Mouse (Mus musculus) layer of hippocampus, postnatal 14 days (tissue): ENCODE data around the gene Pde5a. TPM values are rescaled to one million over a fixed set of nuclear protein-coding genes. Genes with fewer than 3 reads are reported as not detected.

ENCODE experiments used
- total RNA-seq, 2 experiments: library from RNA; stranded (reverse); gene quantifications; 2 replicates each; pipeline ENCODE4 v1.2.3; 2021

Gene Pde5a
- total RNA-seq, 2 experiments from 2014 or later, result 8.7 to 15.7 TPM

Other genes with a start within 250 kb of the Pde5a start
- gene Fnbp1l, start 109.2 kb upstream of the Pde5a start, total RNA-seq, result 10 to 100 TPM; 60.0 to 60.1 TPM
- not detected for gene Fabp2, start 166.1 kb downstream of the Pde5a start, total RNA-seq
- gene Gm10959, start 190.4 kb downstream of the Pde5a start, total RNA-seq, result not detected
- 10 to 100 TPM; 51.0 to 52.6 TPM for gene 1810037I17Rik, start 195.3 kb downstream of the Pde5a start, total RNA-seq